Mouse (Mus musculus): ENCODE data around the gene Itga5. TPM values are rescaled to one million over a fixed set of nuclear protein-coding genes. Genes with fewer than 3 reads are reported as not detected.

Gene Itga5
- polyA plus RNA-seq, 1 experiment from 2014 or later, result 22.8 TPM

DNA sequence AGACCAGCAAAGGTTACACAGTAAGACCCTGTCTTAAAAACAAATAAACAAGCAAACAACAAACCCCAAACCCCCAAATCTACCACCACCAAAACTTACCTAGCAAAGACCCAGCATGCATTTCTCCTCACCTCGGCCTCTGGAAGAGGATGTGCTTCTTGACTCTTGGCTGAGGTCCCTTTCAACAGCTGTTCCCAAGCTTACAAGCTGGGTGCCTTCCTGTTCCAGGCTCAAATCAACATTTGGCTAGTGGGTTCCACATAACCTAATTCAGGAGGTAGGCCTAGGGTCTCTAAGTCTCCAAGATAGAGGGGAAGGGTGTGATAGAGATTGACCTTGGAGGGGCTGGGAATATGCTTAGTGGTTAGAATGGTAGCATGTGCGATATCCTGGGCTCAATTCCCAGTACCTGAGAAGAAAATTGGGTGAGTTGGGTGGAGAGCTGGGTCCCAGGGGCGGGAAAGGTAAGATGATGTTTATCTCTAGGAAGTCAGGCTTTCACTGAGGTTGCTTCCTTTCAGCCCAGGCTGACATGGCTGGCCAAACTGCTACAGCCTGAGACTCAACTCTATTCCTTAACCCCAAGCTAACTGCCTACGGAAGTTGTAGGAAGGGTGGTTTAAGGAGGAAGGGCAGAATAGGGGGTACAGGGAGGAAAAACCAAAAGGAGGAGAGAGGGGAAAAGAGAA is 8.7 kb upstream of the Itga5 start:
- Histone ChIP-seq H3K4me3 (no peak overlapping the region), H3K4me1 (0 out of 2 replicates have a peak, but pooled peaks cover 15% of the 10 kb centered on the region)
- 91% methylated on average over 4 of the region's 4 CpGs for WGBS

DNA sequence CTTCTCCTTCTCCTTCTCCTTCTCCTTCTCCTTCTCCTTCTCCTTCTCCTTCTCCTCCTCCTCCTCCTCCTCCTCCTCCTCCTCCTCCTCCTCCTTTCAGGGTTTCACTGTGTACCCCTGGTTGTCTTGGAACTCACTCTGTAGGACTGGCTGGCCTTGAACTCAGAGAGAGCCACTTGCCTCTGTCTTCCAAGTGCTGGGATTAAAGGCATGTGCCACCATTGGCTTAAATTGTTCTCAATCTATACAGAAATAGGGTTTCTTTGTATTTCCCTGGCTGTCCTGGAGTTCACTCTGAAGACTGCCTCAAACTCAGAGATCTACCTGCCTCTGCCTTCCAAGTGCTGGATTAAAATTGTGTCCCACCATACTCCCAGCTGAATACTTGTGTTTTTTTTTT is 5.9 kb upstream of the Itga5 start:
- peaks cover 14% of the 10 kb centered on the region for H3K4me1 ChIP-seq
- no peak overlapping the region for H3K4me3 ChIP-seq
- no peaks in the 10 kb centered on the region for H3K9me3 ChIP-seq
- no peaks in the 10 kb centered on the region for H3K36me3 ChIP-seq (replicated peaks)
- no peak overlapping the region for H3K27ac ChIP-seq
- no peaks in the 10 kb centered on the region for H3K27me3 ChIP-seq (ENCODE audit: poor library complexity, severe bottlenecking)
- DNase-seq (ENCODE audit: extremely low spot score, low spot score), result no peak

More for the DNA sequence above, 8.7 kb upstream of the Itga5 start:
- H3K36me3 ChIP-seq (replicated peaks), result no peaks in the 10 kb centered on the region
- no peak overlapping the region for H3K27ac ChIP-seq
- no peaks in the 10 kb centered on the region for H3K27me3 ChIP-seq (ENCODE audit: poor library complexity, severe bottlenecking)
- DNase-seq (ENCODE audit: extremely low spot score, low spot score), result no peak
- no peaks in the 10 kb centered on the region for H3K9me3 ChIP-seq

DNA sequence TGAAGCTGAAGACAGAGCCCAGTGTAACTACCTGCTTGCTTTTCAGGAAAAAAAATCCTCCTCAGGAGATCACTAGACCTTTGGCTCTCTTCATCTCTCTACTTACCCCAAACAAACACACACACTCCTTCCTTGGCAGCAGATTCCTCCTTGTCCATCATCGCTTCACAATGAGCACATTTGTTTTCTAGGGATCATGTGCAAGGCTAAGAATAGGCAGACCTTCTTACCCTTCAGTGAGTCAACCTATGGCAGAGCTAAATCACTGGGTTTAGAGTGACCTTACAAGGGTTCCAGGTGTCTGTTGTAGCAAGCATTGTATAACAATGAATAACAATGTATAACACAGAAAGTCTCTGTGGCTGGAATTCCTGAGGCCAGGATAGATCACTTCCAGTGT is 5.2 kb upstream of the Itga5 start:
- H3K36me3 ChIP-seq (replicated peaks), result no peaks in the 10 kb centered on the region
- 77% methylated on average over 1 of the region's 1 CpGs for WGBS
- no peak for DNase-seq (ENCODE audit: extremely low spot score, low spot score)

DNA sequence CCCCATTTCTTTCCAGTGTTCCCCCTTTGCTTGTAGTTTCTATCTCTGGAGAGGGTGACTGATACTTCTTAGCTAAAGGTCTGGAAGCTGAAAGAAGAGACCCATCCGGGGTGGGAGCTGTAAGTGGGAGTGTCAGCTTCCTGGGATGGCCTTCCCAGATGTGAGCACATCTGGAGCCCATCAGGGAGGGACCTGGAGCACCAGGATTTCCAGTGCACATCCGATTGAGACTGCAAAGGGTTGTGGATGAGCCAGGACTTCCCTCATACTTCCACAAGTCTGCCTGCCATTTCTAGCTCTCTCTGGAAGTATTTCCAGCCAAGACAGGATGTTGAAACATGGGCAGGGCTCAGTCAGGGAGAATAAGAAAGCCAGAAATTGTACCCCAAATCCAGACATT is 4.6 kb upstream of the Itga5 start:
- H3K27me3 ChIP-seq (ENCODE audit: poor library complexity, severe bottlenecking), result no peaks in the 10 kb centered on the region
- no peak overlapping the region for H3K27ac ChIP-seq
- no peak for DNase-seq (ENCODE audit: extremely low spot score, low spot score)
- no peak overlapping the region for H3K4me3 ChIP-seq
- no peaks in the 10 kb centered on the region for H3K36me3 ChIP-seq (replicated peaks)
- H3K4me1 ChIP-seq, result peaks cover 26% of the 10 kb centered on the region
- H3K9me3 ChIP-seq, result no peaks in the 10 kb centered on the region
- 42% methylated on average over 2 of the region's 2 CpGs for WGBS

More for the DNA sequence above, 5.2 kb upstream of the Itga5 start:
- Histone ChIP-seq H3K9me3 (no peaks in the 10 kb centered on the region), H3K4me1 (peaks cover 21% of the 10 kb centered on the region), H3K27ac (no peak overlapping the region), H3K4me3 (no peak overlapping the region), H3K27me3 (ENCODE audit: poor library complexity, severe bottlenecking) (no peaks in the 10 kb centered on the region)

DNA sequence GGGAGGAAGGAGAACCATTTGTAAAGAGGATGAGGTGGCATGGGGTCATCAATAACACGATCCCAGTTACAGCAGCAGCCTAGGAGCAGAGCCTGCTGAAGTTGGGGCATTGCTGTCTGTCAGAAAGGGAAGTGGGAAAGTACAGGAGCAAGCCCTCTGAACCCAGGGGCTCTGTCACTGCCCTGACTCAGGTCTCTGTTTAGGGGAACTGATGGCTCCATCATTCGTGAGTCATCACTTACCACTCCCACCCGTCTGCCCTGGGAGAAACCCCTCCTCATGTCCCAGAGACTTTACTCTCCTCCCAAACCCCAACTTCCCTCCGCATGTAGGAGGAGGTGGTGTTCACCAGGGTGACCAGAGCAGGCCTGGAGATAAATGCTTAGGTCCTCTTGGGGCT is 3.9 kb upstream of the Itga5 start:
- Histone ChIP-seq H3K27me3 (ENCODE audit: poor library complexity, severe bottlenecking) (no peaks in the 10 kb centered on the region), H3K9me3 (no peaks in the 10 kb centered on the region), H3K36me3 (replicated peaks) (no peaks in the 10 kb centered on the region), H3K4me1 (peaks cover 34% of the 10 kb centered on the region), H3K27ac (no peak overlapping the region), H3K4me3 (no peak overlapping the region)
- WGBS, result 69% methylated on average over 4 of the region's 4 CpGs
- no peak for DNase-seq (ENCODE audit: extremely low spot score, low spot score)

DNA sequence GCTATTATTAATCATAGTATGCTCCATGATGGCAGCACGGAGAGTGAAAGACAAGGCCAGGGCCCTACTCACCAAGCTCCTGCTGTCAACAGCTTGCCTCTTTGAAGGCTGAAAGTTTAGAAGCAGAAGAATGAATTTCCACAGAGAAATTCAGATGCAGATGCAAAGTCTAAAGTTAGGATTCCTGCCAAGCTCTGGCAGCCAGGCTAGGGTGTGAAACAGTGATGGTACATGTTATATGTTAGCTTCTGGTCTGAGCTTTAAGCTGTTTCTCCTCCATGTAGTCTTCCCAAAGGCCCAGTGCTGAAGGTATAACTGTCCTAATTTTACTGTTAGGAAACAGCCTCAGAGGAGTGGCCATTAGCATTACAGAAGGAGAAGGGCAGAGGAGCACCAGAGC is 2.6 kb upstream of the Itga5 start:
- Histone ChIP-seq H3K4me1 (peaks cover 47% of the 10 kb centered on the region), H3K9me3 (no peaks in the 10 kb centered on the region), H3K27me3 (ENCODE audit: poor library complexity, severe bottlenecking) (no peaks in the 10 kb centered on the region), H3K27ac (no peak overlapping the region), H3K4me3 (no peak overlapping the region), H3K36me3 (replicated peaks) (no peaks in the 10 kb centered on the region)
- 88% methylated on average over 1 of the region's 1 CpGs for WGBS
- no peak for DNase-seq (ENCODE audit: extremely low spot score, low spot score)

DNA sequence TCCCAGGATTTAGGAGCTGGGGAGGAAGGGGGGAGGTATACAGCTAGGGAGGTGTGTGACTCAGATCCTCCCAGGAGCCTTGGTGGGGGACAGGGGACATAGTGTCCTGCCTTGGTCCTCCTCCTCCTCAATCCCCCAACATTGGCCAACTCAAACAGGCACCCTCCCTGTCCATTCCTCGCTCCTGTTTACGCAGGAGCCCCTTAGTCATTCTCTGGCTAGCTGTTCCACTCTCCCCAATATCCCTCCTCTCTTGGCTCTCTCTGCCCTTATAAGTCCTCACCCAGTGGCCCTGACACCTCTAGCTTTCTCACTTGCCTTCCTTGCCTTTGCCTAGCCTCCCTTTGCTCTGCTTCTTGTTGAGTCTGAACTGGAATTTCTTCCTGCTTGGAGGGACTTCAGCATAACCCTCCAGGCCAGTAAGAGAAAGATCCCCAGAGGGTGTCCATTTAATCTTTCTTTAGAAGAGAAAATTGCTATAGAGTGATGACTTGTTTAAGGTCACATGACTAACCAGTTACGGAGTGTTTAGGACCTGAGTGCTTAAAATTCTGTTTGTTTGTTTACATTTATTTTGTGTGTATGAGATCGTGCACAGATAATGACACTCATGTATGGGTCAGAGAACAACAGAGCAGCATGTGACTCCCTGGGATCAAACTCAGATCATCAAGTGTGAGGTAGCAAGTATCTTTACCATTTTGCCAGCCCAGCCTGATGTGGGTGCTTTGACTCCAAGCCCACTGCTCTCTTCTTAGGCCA is 1.8 kb upstream of the Itga5 start:
- H3K4me3 ChIP-seq, result no peak overlapping the region
- no peaks in the 10 kb centered on the region for H3K27me3 ChIP-seq (ENCODE audit: poor library complexity, severe bottlenecking)
- 82% methylated on average over 4 of the region's 4 CpGs for WGBS
- H3K36me3 ChIP-seq (replicated peaks), result no peaks in the 10 kb centered on the region
- DNase-seq (ENCODE audit: extremely low spot score, low spot score), result no peak
- no peaks in the 10 kb centered on the region for H3K9me3 ChIP-seq
- H3K27ac ChIP-seq, result no peak overlapping the region
- peaks cover 51% of the 10 kb centered on the region for H3K4me1 ChIP-seq

DNA sequence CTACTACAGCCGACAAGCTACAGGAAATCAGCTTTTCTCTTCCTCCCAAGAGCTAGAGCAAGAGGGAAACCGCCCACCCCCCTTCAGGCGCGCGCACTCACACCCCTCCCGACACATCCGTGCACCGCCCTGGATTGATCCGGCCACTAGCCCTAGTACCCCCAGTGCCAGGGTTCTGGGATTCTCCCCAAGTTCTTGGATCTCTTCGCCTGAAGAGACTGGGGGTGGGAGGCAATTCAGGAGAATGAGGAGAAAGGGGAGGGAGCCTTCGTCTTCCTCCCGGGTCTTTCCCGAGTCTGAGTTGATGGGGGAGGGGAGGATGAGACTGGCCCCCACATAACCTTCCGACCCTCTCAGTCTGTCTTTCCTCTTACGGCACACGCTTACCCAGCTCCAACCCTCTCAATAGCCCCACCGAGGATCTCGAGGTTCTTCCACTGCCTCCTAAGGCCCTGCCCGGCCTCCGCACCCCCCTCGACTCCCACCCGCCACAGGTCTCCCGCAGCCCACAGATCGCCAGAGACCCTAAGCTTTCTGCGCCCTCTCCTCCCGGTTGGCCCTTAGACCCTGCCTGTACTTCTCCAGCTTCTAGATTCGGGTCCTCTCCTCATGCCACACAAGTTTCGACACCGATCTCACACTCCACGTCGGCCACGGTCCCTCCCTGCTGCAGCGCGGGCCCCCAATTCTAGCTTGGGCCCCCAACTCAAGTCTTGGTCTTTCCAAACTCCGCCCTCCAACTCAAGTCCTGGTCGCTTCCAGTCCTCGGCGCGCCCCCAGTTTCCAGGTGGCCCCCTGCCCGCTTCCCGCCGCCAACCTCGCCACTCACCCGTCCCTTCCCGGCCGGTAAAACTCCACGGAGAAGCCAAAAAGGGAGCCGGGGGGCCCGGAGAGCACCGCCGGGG is 840 bp downstream of the Itga5 start:
- WGBS, result under 1% methylated on average over 51 of the region's 51 CpGs
- Histone ChIP-seq H3K4me3 (peak overlapping the region; percentile 84), H3K27me3 (ENCODE audit: poor library complexity, severe bottlenecking) (no peaks in the 10 kb centered on the region), H3K36me3 (replicated peaks) (no peaks in the 10 kb centered on the region), H3K9me3 (no peaks in the 10 kb centered on the region), H3K27ac (peak overlapping the region; percentile 94), H3K4me1 (peaks cover 49% of the 10 kb centered on the region)
- peak; percentile 60 for DNase-seq (ENCODE audit: extremely low spot score, low spot score)

DNA sequence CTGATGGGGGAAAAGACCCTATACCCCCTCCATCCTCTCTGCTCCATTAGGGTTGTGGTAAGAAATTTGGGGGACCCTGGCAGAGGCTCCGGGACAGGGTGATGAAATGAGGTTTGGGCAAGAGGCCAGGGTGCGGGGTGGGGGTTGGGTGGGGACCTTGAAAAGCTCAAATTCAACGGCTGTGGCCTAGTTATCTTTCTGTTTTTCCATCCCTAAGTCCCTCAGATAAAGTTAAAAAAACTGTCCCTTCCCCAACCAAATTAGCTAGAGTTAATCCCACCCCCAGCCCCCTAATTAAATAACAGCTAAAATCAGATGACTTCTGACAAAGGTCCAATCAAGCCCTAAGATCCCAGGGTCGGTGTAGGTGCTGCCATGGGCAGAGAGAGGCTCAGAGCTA is 1.8 kb downstream of the Itga5 start:
- H3K4me3 ChIP-seq, result peak overlapping the region; percentile 84
- H3K36me3 ChIP-seq (replicated peaks), result peaks cover 4% of the 10 kb centered on the region; the same call in 1 of the 2 replicates
- no peak for DNase-seq (ENCODE audit: extremely low spot score, low spot score)
- 47% methylated on average over 4 of the region's 4 CpGs for WGBS
- no peaks in the 10 kb centered on the region for H3K9me3 ChIP-seq
- peak overlapping the region; percentile 94; the same call in 1 of the 2 replicates for H3K27ac ChIP-seq
- no peaks in the 10 kb centered on the region for H3K27me3 ChIP-seq (ENCODE audit: poor library complexity, severe bottlenecking)
- peaks cover 53% of the 10 kb centered on the region for H3K4me1 ChIP-seq

DNA sequence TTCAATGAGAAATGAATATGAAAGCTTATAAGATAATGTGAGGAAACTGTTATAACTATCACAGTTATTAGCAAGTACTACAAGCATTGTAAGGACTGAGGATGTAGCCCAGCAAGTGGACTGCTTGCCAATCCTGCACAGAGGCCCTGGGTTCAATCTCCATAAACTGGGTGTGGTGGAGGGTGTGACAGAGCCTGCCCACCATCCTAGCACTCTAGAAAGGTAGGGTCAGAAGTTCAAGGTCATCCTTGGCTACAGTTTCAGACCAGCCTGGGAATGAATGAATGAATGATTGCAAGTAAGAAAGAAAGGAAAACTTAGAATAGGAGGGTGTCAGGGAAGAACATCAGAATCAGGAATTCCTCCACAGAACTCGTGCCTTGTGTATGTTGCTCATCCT is 2.8 kb downstream of the Itga5 start:
- Histone ChIP-seq H3K36me3 (replicated peaks) (peaks cover 4% of the 10 kb centered on the region; the same call in 1 of the 2 replicates), H3K4me1 (peaks cover 61% of the 10 kb centered on the region), H3K27me3 (ENCODE audit: poor library complexity, severe bottlenecking) (no peaks in the 10 kb centered on the region), H3K9me3 (no peaks in the 10 kb centered on the region), H3K4me3 (no peak overlapping the region), H3K27ac (no peak overlapping the region)
- 65% methylated on average over 1 of the region's 1 CpGs for whole genome bisulfite sequencing
- DNase-seq (ENCODE audit: extremely low spot score, low spot score), result no peak

DNA sequence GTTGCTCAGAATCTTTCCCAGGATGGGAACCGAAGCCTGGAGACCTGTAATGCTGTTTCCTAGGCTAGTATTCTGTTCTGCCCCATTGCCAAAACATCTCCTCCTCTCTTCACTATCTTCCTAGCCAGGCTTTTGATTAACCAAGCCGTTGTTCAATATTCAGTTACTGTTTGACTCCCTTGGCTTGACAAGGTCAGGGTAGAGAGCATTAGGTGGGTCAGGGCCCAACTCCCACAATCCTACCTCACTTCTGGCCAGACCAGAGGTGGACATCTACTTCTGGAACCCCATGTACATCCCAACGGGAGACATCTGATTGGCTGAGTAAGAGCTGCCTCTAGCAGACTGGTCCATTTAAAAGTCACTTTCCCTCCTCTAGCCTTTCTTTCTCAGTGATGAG is 3.6 kb downstream of the Itga5 start:
- no peak overlapping the region for H3K4me3 ChIP-seq
- WGBS, result 92% methylated on average over 3 of the region's 3 CpGs

DNA sequence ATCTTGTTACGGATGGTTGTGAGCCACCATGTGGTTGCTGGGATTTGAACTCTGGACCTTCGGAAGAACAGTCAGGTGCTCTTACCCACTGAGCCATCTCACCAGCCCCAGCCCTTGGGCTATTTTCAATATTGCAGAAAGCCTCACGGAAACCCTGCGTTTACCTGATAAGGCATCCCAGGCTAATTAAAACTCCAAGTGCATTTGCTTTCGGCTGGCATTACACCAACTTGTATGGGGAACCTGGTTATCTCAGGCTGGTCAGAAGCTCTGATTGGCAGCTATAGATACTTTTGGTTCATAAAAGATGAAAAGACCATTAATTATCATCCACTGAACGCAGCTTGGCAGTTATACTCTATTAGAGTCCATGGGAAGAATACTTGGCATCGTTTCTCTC is 4.2 kb downstream of the Itga5 start:
- H3K4me3 ChIP-seq, result no peak overlapping the region
- peaks cover 10% of the 10 kb centered on the region for H3K36me3 ChIP-seq (replicated peaks)
- H3K4me1 ChIP-seq, result peaks cover 60% of the 10 kb centered on the region
- WGBS, result 94% methylated on average over 6 of the region's 7 CpGs
- H3K9me3 ChIP-seq, result no peaks in the 10 kb centered on the region
- no peaks in the 10 kb centered on the region for H3K27me3 ChIP-seq (ENCODE audit: poor library complexity, severe bottlenecking)
- no peak for DNase-seq (ENCODE audit: extremely low spot score, low spot score)
- no peak overlapping the region for H3K27ac ChIP-seq

More for the DNA sequence above, 3.6 kb downstream of the Itga5 start:
- DNase-seq (ENCODE audit: extremely low spot score, low spot score), result no peak
- Histone ChIP-seq H3K9me3 (no peaks in the 10 kb centered on the region), H3K36me3 (replicated peaks) (peaks cover 9% of the 10 kb centered on the region; the same call in 1 of the 2 replicates), H3K4me1 (peaks cover 65% of the 10 kb centered on the region), H3K27ac (no peak overlapping the region), H3K27me3 (ENCODE audit: poor library complexity, severe bottlenecking) (no peaks in the 10 kb centered on the region)
